22 mouse cellular contexts compared by ENCODE assay signal in the genomic region with DNA sequence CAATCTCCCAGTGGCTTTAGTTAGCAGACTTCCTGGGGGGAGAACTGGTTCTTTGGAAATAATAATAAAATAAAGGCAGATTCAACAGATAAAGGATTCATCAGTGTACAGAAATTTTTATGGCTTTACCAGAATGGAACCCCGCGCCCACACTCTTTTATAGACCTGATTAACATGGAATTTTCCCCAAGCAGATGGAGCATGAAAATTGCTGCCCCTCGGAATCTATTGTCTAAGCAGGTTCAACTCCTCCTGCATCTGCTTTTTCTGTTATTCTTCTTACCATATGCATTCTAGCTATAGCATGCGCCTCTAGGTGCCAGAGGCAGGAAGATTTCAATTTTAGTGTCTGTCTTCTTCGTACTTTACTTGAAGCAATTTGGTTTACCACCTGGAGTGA.
"Had no signal": no experiment of that assay in that cellular context is flagged by ENCODE, and none has a peak within 500 bp of the region (broad histone marks: within the 10 kb centered on the region; RNA-seq: fewer than 3 reads in every experiment).

No protein-coding gene starts in this region.

- H3K27ac ChIP-seq: limb, embryonic 10.5 days; limb, embryonic 13.5 days; liver, embryonic 12.5 days; liver, embryonic 15.5 days; lung, embryonic 15.5 days; stomach, postnatal 0 days had no signal

- H3K4me2 ChIP-seq: limb, embryonic 13.5 days; liver, embryonic 12.5 days; liver, embryonic 15.5 days; lung, embryonic 15.5 days had no signal

- H3K4me3 ChIP-seq: limb, embryonic 10.5 days; limb, embryonic 13.5 days; liver, embryonic 12.5 days; liver, embryonic 15.5 days; lung, embryonic 15.5 days; megakaryocyte, embryonic 14.5 days had no signal

- H3K9me3 ChIP-seq: limb, embryonic 10.5 days; limb, embryonic 13.5 days; liver, embryonic 12.5 days; liver, embryonic 15.5 days; lung, embryonic 15.5 days had no signal

- DNase-seq: kidney, adult 18-20 months; kidney, adult 9 months; kidney, postnatal 14 days; kidney, postnatal 4 days; liver; lung, adult 18-20 months; lung, postnatal 10 days; lung, postnatal 36 days; right cerebral cortex, adult 18-20 months; right cerebral cortex, postnatal 14 days; right cerebral cortex, postnatal 4 days; thymus, adult 2 months; thymus, postnatal 14 days; thymus, postnatal 4 days had no signal

- H3K36me3 ChIP-seq: limb, embryonic 10.5 days; limb, embryonic 13.5 days; liver, embryonic 12.5 days; liver, embryonic 15.5 days; lung, embryonic 15.5 days had no signal

- H3K9ac ChIP-seq: limb, embryonic 13.5 days; liver, embryonic 12.5 days; liver, embryonic 15.5 days; lung, embryonic 15.5 days had no signal

- H3K4me1 ChIP-seq: liver, embryonic 12.5 days; liver, embryonic 15.5 days; lung, embryonic 15.5 days had no signal

- ATAC-seq: intestine, embryonic 16.5 days; liver, embryonic 12.5 days had no signal

- H3K27me3 ChIP-seq: limb, embryonic 13.5 days; liver, embryonic 12.5 days; liver, embryonic 15.5 days; lung, embryonic 15.5 days had no signal
